Mouse (Mus musculus) MEL (cell line): ENCODE results near the gene Dus2.

Experiments used
- CTCF ChIP-seq, 3 experiments: IDR thresholded peaks in 2 of 3; conservative IDR thresholded peaks in 1 of 3; 2 replicates each; pipeline ENCODE4 v1.5.1; 2011 to 2012; ENCODE audit warnings: low read length in 3 of 3, low read depth in 2 of 3, mild to moderate bottlenecking in 2 of 3, improper control_type of control experiment in 1 of 3, inconsistent platforms in 1 of 3, mixed read lengths in 1 of 3, moderate library complexity in 1 of 3; ENCODE audit not compliant: control insufficient read depth in 1 of 3, insufficient read depth in 1 of 3, poor library complexity in 1 of 3, severe bottlenecking in 1 of 3
- E2F4 ChIP-seq: IDR thresholded peaks from 2 replicates; pipeline ENCODE4 v1.6.1; 2011; ENCODE audit warnings: low read depth, low read length, improper control_type of control experiment, borderline replicate concordance
- EP300 ChIP-seq, 2 experiments: IDR thresholded peaks; 2 replicates each; pipeline ENCODE4 v1.6.1; 2011; ENCODE audit warnings: improper control_type of control experiment in 2 of 2, low read length in 2 of 2, low read depth in 1 of 2, mild to moderate bottlenecking in 1 of 2
- POLR2A ChIP-seq, 2 experiments: IDR thresholded peaks; 2 replicates each; pipeline ENCODE4 v1.6.1; 2011 to 2012; ENCODE audit warnings: low read length in 2 of 2, mild to moderate bottlenecking in 2 of 2, control low read depth in 1 of 2, improper control_type of control experiment in 1 of 2, low read depth in 1 of 2, moderate library complexity in 1 of 2; ENCODE audit not compliant: control insufficient read depth in 1 of 2, insufficient read depth in 1 of 2, poor library complexity in 1 of 2
- USF1 ChIP-seq: IDR thresholded peaks from 2 replicates; pipeline ENCODE4 v1.6.1; 2014; ENCODE audit warnings: low read depth, mild to moderate bottlenecking, inconsistent platforms, low read length, improper control_type of control experiment, moderate library complexity
- ZKSCAN1 ChIP-seq: IDR thresholded peaks from 2 replicates; pipeline ENCODE4 v1.6.1; 2012; ENCODE audit warnings: low read depth, mild to moderate bottlenecking, inconsistent platforms, low read length, improper control_type of control experiment, moderate library complexity
- ZNF384 ChIP-seq: IDR thresholded peaks from 2 replicates; pipeline ENCODE4 v1.6.1; 2012; ENCODE audit warnings: low read depth, mild to moderate bottlenecking, inconsistent platforms, low read length, improper control_type of control experiment

GRCm38 (mm10) chr8:105943321-105943739 is 47.8 kb upstream of the Dus2 start, which contains the start of gene Lcat:
- TF ChIP-seq ZKSCAN1 (no peak), EP300 (IDR thresholded peaks at IDR 0.05; ENCODE audit: low read depth in 1 of 2, low read length in 2 of 2) (no peak), POLR2A (IDR thresholded peaks at IDR 0.05; ENCODE audit: control insufficient read depth in 1 of 2, insufficient read depth in 1 of 2, low read depth in 1 of 2, low read length in 2 of 2, poor library complexity in 1 of 2) (no peak), E2F4 (no peak), USF1 (no peak), CTCF (IDR thresholded peaks at IDR 0.05 in 2 of 3, conservative IDR thresholded peaks at IDR 0.05 in 1 of 3; ENCODE audit: control insufficient read depth in 1 of 3, insufficient read depth in 1 of 3, low read depth in 2 of 3, low read length in 3 of 3, poor library complexity in 1 of 3, severe bottlenecking in 1 of 3) (no peak), ZNF384 (no peak)
